Mouse (Mus musculus) testis, adult 2 months (tissue): ENCODE data around the gene Hoxa3.

ENCODE experiments used
- CTCF ChIP-seq: fragments of 200-500 bp; IDR thresholded peaks from 2 replicates; pipeline ENCODE4 v1.5.1; 2012; ENCODE audit warnings: low read depth, mild to moderate bottlenecking, inconsistent platforms, low read length, moderate library complexity; ENCODE audit not compliant: control insufficient read depth, insufficient read depth, insufficient replicate concordance
- POLR2A ChIP-seq: fragments of 200-500 bp; IDR thresholded peaks from 2 replicates; pipeline ENCODE4 v1.6.1; 2012; ENCODE audit warnings: low read depth, mild to moderate bottlenecking, inconsistent platforms, low read length, moderate library complexity; ENCODE audit not compliant: control insufficient read depth

DNA sequence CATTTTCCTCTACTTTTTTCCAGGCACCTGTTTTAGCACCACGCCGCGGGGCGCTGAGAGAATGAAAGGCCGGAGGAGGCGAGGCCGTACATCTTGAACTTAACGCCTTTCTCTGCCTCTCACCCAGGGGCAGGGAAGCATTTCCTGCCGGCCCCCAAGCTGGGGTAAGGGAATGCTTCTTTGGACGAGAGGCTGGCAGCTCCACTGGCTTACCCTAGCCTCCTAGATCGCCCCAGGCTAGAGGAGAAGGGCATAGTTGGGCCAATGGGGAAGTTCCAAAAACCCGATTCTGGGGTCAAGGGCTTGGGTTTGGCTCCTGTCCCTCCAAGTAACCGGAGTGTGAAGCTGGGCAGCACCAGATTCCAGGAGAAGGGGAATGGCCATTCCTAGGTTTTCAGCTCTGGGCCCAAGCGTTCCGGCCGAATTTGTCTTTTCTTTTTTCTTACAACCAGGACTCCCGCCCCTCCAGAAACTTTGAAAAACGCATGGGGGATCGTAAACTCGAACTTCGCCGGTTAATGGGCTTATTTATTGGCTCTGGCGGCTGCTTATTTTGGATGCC, 19.9 kb upstream of the Hoxa3 start:
- TF ChIP-seq POLR2A: no peak
- TF ChIP-seq CTCF: no peak
